Mouse (Mus musculus): ENCODE data around the gene Cul3.

- no peak for TF ChIP-seq CTCF (IDR thresholded peaks at IDR 0.05; ENCODE audit: low read depth, low read length)
- TF ChIP-seq POLR2A (IDR thresholded peaks at IDR 0.05; ENCODE audit: extremely low read depth, insufficient read depth, low read length) = peak; percentile 91
Observed at GRCm38 (mm10) chr1:80340436-80341376, at the start of gene Cul3.

Data from liver, adult 2 months (tissue).